Comparison of ENCODE assay signal across 8 mouse cellular contexts in genomic region chr9:88481061-88481790, GRCm38 (mm10). TPM values are rescaled to one million over a fixed set of nuclear protein-coding genes. Genes with fewer than 3 reads are reported as not detected.
DNase-seq lines count a peak whose midpoint lies in the region; ATAC-seq lines count a peak whose summit lies in the region.

No protein-coding gene starts in this region.

- H3K4me2 ChIP-seq in hindbrain, embryonic 15.5 days: peak overlapping the region; percentile 64

- peaks cover 34% of the 10 kb centered on the region for H3K4me1 ChIP-seq in hindbrain, embryonic 15.5 days (replicated peaks)

- no peaks in the 10 kb centered on the region for H3K27me3 ChIP-seq in hindbrain, embryonic 15.5 days

- peak; percentile 9 for ATAC-seq in activated CD4-positive, CD25-positive, alpha-beta regulatory T cell, adult 4 months
- no peak for ATAC-seq in hindbrain, embryonic 15.5 days (ENCODE audit: low FRiP score, low read depth)

- DNase-seq in cerebellum, postnatal 14 days: peak; percentile 61 to 63
- peak; percentile 18 to 23 for DNase-seq in frontal cortex, postnatal 36 days (ENCODE audit: low spot score in 2 of 2)
- peak; percentile 32 for DNase-seq in layer of hippocampus, postnatal 36 days
- DNase-seq in lung, postnatal 36 days: peak; percentile 45
- DNase-seq in right cerebral cortex, postnatal 14 days: peak; percentile 52
- peak; percentile 53 for DNase-seq in yolk sac, embryonic 10.5 days (ENCODE audit: low spot score)

- H3K4me3 ChIP-seq in hindbrain, embryonic 15.5 days: peak overlapping the region; percentile 93

- H3K27ac ChIP-seq in hindbrain, embryonic 15.5 days (replicated peaks): peak overlapping the region; percentile 100

- peaks cover 7% of the 10 kb centered on the region for H3K36me3 ChIP-seq in hindbrain, embryonic 15.5 days

- WGBS in hindbrain, embryonic 15.5 days: under 1% methylated on average over 72 of the region's 78 CpGs

- H3K9me3 ChIP-seq in hindbrain, embryonic 15.5 days: no peaks in the 10 kb centered on the region

- peak overlapping the region; percentile 98 for H3K9ac ChIP-seq in hindbrain, embryonic 15.5 days

RNA-seq across cellular contexts. Expression of gene Syncrip, which starts 1.1 kb away (rescaled TPM):
- 100 to 1,000 TPM; 113 to 115 TPM for polyA plus RNA-seq in activated CD4-positive, CD25-positive, alpha-beta regulatory T cell, adult 4 months (2017; shearing (Covaris generic))
- 71.2 and 77.0 TPM in 2 replicates for polyA plus RNA-seq in hindbrain, embryonic 15.5 days (2015; fragmentation: Nextera tagmentation; extraction: Ambion mirVana)
- 10 to 100 TPM; 69.5 to 70.8 TPM for total RNA-seq in layer of hippocampus, postnatal 36 days (2021)

RNA-seq across cellular contexts. Expression of gene Gm20537, which starts 24.8 kb away (rescaled TPM):
- 1 to 10 TPM in 1 of 2 experiments, not detected in 1; 1.6 TPM for polyA plus RNA-seq in activated CD4-positive, CD25-positive, alpha-beta regulatory T cell, adult 4 months (2017; shearing (Covaris generic))
- 0.49 and 0.57 TPM in 2 replicates for polyA plus RNA-seq in hindbrain, embryonic 15.5 days (2015; fragmentation: Nextera tagmentation; extraction: Ambion mirVana)
- total RNA-seq in layer of hippocampus, postnatal 36 days (2021): not detected

RNA-seq across cellular contexts. Expression of gene Snx14, which starts 42.5 kb away (rescaled TPM):
- polyA plus RNA-seq in activated CD4-positive, CD25-positive, alpha-beta regulatory T cell, adult 4 months (2017; shearing (Covaris generic)): 10 to 100 TPM; 40.0 to 44.5 TPM
- 34.0 and 36.0 TPM in 2 replicates for polyA plus RNA-seq in hindbrain, embryonic 15.5 days (2015; fragmentation: Nextera tagmentation; extraction: Ambion mirVana)
- 10 to 100 TPM; 49.9 to 52.9 TPM for total RNA-seq in layer of hippocampus, postnatal 36 days (2021)
